Mouse (Mus musculus) thymus, postnatal 4 days (tissue): ENCODE measurements around the gene Ilk.

Experiments
- DNase-seq: peaks from one replicate; pipeline ENCODE4 v3.0.0; 2021

Gene Ilk

DNA sequence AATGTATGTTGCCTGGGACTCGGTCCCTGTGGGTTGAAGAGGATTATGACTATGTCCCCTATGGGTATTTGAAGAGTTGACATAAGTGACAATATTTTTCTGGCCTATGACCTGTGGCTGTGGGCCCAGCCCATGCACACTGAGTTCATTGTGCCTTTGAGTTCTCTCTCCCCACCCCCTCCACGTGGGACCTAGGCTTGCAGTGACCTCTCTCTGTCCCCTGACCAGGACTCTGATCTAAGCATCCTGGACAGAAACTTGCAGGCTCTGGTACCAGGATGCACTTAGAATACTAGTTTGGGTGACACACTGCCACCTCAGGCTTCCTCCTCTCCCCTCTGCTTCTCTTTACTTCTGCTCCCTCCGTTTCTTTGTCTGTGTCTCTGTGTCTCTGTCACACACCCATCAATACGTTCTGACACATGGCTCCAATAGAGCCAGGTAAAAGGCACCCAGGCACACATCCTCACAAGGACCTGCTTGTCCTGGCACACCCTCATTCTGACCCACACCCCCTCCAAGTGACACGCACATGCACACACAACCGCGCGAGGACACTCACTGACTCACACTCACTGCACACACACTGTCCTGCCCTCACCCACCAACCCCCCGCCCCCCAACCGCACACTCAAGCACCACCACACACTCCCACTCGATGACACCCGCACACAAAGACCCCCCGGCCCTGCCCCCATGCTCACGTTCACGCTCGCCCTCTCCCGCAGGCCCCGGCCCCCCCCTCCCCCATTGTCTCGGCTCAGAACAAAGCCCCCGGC, 50.3 kb downstream of the Ilk start:
- DNase-seq, result no peak

DNA sequence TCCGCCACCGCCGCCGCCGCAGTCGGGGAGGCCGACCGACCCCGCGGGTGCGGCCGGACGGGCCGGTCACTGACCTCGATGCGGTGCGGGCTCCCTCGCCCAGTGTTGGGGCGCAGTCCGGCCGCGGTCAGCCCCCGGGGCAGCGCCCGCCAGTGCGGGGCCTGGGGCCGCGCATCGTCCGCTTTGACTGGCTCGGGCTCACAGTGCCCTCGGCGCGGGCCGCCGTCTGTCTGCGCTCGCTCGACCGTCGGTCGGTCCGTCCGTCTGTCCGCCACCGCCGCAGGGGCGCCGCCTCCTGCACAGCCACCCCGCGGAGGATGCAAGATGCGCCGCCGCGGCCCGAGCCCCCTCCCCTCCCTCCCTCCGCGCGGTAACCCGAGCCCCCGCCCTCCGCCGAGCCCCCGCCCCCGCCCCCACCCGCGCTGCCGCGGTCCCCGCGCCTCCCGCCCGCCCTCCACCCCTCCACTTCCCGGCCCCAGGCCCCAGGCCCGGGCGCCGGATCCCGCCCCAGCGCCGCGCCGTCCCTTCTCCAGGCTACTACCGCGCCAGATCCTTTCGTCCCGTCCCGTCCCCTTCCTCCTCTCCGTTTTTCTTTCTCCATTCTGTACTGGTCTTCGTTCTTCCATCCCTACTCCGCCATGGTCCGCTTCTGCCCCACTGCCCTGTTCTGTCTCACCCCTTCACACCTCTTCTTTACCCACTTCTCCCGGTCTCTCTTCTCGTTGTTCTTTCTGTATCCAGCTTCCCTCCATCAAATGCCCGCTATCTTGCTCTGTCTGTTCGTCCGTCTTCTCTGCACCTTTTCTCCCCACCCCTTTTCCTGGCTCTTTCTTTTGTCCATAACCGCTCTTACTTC, 51.1 kb downstream of the Ilk start, which contains the start of gene Dchs1:
Dchs1 (minus strand) TSS at position 370 of the 856 bp plus-strand sequence.
- peak; percentile 51 for DNase-seq

DNA sequence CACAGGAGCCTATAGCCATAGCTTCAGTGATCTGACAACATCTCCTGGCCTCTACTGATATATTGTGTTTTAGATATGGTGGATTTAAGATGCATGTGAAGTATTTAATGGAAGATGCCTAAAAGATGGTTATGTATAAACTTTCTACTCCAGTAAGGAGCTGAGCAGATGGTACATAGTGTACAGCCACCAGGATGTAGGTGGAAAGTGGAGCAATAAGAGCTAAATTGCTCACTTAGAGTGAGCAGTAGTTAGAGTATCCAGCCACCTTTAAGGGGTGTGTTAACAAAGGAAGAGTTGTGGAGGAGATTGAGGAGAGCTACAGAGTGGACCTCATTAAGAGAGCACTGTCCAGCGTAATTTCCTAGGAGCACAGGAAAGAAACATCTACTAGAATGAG, 54.8 kb downstream of the Ilk start:
- no peak for DNase-seq
